Mouse (Mus musculus) spleen, adult 2 months (tissue): ENCODE results near the gene Lig3.

ENCODE experiments used
- CTCF ChIP-seq: fragments of 200-500 bp; IDR thresholded peaks from 2 replicates; pipeline ENCODE4 v1.5.1; 2011; ENCODE audit warnings: mild to moderate bottlenecking, inconsistent platforms; ENCODE audit not compliant: insufficient read depth, insufficient read length, insufficient replicate concordance; ENCODE audit errors: extremely low read depth
- POLR2A ChIP-seq: fragments of 200-500 bp; IDR thresholded peaks from 2 replicates; pipeline ENCODE4 v1.6.1; 2011; ENCODE audit warnings: low read depth, low read length, inconsistent platforms

DNA sequence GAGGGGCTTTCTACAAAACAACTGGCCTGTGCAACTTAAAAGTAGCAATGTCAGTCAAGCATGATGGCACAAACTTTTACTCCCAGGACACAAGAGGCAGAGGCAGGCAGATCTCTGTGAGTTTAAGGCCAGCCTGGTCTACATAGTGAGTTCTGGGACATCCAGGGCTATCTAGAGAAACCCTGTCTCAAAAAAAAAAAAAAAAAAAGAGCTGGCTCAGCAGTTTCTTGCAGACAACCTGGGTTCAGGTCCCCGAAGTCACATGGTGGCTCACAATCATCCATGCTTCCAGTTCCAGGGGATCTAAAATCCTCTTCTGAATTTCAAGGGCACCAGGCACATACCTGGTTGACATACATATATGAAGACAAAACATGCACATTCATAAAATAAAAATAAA, 25.0 kb upstream of the Lig3 start:
- TF ChIP-seq POLR2A, result no peak
- TF ChIP-seq CTCF, result no peak
